Mouse (Mus musculus): ENCODE results near the gene Wdr43.

DNA sequence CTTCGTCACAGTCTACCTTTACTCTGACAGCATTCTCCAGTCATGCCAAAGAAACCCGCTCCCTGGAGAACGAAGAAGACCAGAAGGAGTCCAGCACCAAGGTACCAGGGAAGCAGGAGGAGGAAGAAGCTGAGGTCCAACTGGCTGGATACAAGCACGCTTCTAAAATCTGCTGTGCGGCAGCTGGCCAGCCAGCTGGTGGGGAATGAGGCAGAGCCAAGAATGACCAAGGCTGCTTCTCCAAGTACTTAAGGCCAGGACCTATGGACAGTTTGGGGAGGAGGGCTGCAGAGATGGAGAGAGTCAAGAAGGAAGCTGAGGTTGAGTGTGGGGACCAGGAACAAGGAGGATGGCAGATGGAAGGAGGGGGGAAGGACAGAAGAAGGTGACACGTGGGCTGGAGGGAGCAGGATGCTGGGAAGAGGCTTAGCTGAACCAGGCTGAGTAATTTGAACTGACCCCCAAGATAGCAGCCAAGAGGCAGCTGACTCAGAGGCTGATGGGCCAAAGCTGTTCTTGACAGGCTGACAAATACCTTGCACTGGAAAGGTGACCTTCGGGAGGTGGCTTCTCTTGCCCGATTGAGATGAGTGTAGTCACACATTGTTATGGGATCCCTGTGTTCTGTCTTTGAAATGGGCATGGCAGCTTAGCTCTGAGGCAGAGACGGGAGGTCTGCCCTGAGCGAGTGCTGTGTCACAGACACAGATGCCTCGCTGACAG lies 82.4 kb downstream of the Wdr43 start:
- TF ChIP-seq POLR2A (IDR thresholded peaks at IDR 0.05; ENCODE audit: low read depth, low read length): no peak
- no peak for TF ChIP-seq CTCF (conservative IDR thresholded peaks at IDR 0.05; ENCODE audit: insufficient read depth, insufficient read length, low read depth, low read length)
